Mouse (Mus musculus) limb, embryonic 12.5 days (tissue): Measurements from ENCODE around the gene Tnik. TPM values are rescaled to one million over a fixed set of nuclear protein-coding genes. Genes with fewer than 3 reads are reported as not detected.

Source experiments
- ATAC-seq: fragments of 200-750 bp; cut with Nextera tagmentation; 2 replicates; pipeline ENCODE4 v1.8.0; 2017; ENCODE audit warnings: low read depth, moderate TSS enrichment; ENCODE audit not compliant: insufficient number of reproducible peaks, insufficient read depth, low FRiP score, low TSS enrichment
- H3K27ac ChIP-seq: fragments of 300-500 bp; sonication (generic); 2 replicates; pipeline ENCODE4 v1.5.1; 2016; ENCODE audit warnings: mild to moderate bottlenecking, moderate library complexity
- H3K27me3 ChIP-seq: fragments of 300-500 bp; sonication (generic); 2 replicates; pipeline ENCODE4 v1.6.1; 2016; ENCODE audit warnings: mild to moderate bottlenecking, moderate library complexity
- H3K36me3 ChIP-seq: fragments of 300-500 bp; sonication (generic); 2 replicates; pipeline ENCODE4 v1.6.1; 2016; ENCODE audit warnings: mild to moderate bottlenecking, moderate library complexity
- H3K4me1 ChIP-seq: fragments of 300-500 bp; sonication (generic); replicated peaks from 2 replicates; pipeline ENCODE4 v1.6.1; 2016
- H3K4me2 ChIP-seq: fragments of 300-500 bp; sonication (generic); 2 replicates; pipeline ENCODE4 v1.6.1; 2016; ENCODE audit warnings: mild to moderate bottlenecking, moderate library complexity
- H3K4me3 ChIP-seq: fragments of 300-500 bp; sonication (generic); replicated peaks from 2 replicates; pipeline ENCODE4 v1.5.1; 2016; ENCODE audit warnings: mild to moderate bottlenecking
- H3K9ac ChIP-seq: fragments of 300-500 bp; sonication (generic); replicated peaks from 2 replicates; pipeline ENCODE4 v1.6.1; 2016; ENCODE audit warnings: mild to moderate bottlenecking, moderate library complexity
- H3K9me3 ChIP-seq: fragments of 300-500 bp; sonication (generic); 2 replicates; pipeline ENCODE4 v1.6.1; 2016; ENCODE audit warnings: mild to moderate bottlenecking, moderate library complexity
- WGBS: fragments of 180-500 bp; shearing (Covaris S2); methylation state at CpG from one replicate; pipeline ENCODE4 v1.1.7; 2016; 5-methylcytosine and 5-hydroxymethylcytosine counted together
- polyA plus RNA-seq: library from polyadenylated mRNA; unstranded; fragments of >200 nt; fragmentation: Nextera tagmentation; extraction: Ambion mirVana; gene quantifications from 2 replicates; pipeline ENCODE4 v1.2.1, GENCODE M21; 2016

The Tnik gene
- polyA plus RNA-seq, 1 experiment from 2014 or later, result 9.7 TPM

GRCm38 (mm10) chr3:28652574-28652973, 389.6 kb downstream of the Tnik start:
- H3K9me3 ChIP-seq, result no peaks in the 10 kb centered on the region
- no peak overlapping the region for H3K4me2 ChIP-seq
- H3K36me3 ChIP-seq, result no peaks in the 10 kb centered on the region
- H3K27me3 ChIP-seq, result no peaks in the 10 kb centered on the region
- no peak overlapping the region for H3K27ac ChIP-seq
- no peak for ATAC-seq
- 61% methylated on average over 3 of the region's 3 CpGs for WGBS
- no peak overlapping the region for H3K4me3 ChIP-seq
- no peaks in the 10 kb centered on the region for H3K4me1 ChIP-seq
- no peak overlapping the region for H3K9ac ChIP-seq

GRCm38 (mm10) chr3:28653043-28653442, 390.0 kb downstream of the Tnik start:
- WGBS, result 58% methylated on average over 3 of the region's 3 CpGs

GRCm38 (mm10) chr3:28654740-28655139, 391.7 kb downstream of the Tnik start:
- H3K27me3 ChIP-seq, result no peaks in the 10 kb centered on the region
- no peaks in the 10 kb centered on the region for H3K4me1 ChIP-seq
- no peaks in the 10 kb centered on the region for H3K9me3 ChIP-seq
- ATAC-seq, result no peak
- H3K36me3 ChIP-seq, result no peaks in the 10 kb centered on the region
- no peak overlapping the region for H3K27ac ChIP-seq
- no peak overlapping the region for H3K9ac ChIP-seq
- H3K4me2 ChIP-seq, result no peak overlapping the region
- no peak overlapping the region for H3K4me3 ChIP-seq

More at GRCm38 (mm10) chr3:28653043-28653442, 390.0 kb downstream of the Tnik start:
- Histone ChIP-seq H3K4me3 (no peak overlapping the region), H3K4me2 (no peak overlapping the region), H3K27ac (no peak overlapping the region), H3K36me3 (no peaks in the 10 kb centered on the region), H3K9me3 (no peaks in the 10 kb centered on the region), H3K27me3 (no peaks in the 10 kb centered on the region), H3K9ac (no peak overlapping the region), H3K4me1 (no peaks in the 10 kb centered on the region)
- no peak for ATAC-seq

- Histone ChIP-seq H3K4me3 (no peak overlapping the region), H3K36me3 (no peaks in the 10 kb centered on the region), H3K4me1 (no peaks in the 10 kb centered on the region), H3K27ac (no peak overlapping the region), H3K27me3 (no peaks in the 10 kb centered on the region), H3K9me3 (no peaks in the 10 kb centered on the region), H3K9ac (no peak overlapping the region), H3K4me2 (no peak overlapping the region)
- 39% methylated on average over 1 of the region's 1 CpGs for WGBS
- no peak for ATAC-seq
These were observed 395.3 kb downstream of the Tnik start for GRCm38 (mm10) chr3:28658349-28658748.

- no peaks in the 10 kb centered on the region for H3K36me3 ChIP-seq
- ATAC-seq, result no peak
- WGBS, result 83% methylated on average over 7 of the region's 7 CpGs
- no peak overlapping the region for H3K9ac ChIP-seq
- no peaks in the 10 kb centered on the region for H3K27me3 ChIP-seq
- no peak overlapping the region for H3K4me3 ChIP-seq
- H3K4me2 ChIP-seq, result no peak overlapping the region
- no peak overlapping the region for H3K27ac ChIP-seq
- no peaks in the 10 kb centered on the region for H3K4me1 ChIP-seq
- H3K9me3 ChIP-seq, result no peaks in the 10 kb centered on the region
These were observed 417.8 kb downstream of the Tnik start for GRCm38 (mm10) chr3:28680851-28681250.

- Histone ChIP-seq H3K27me3 (no peaks in the 10 kb centered on the region), H3K4me2 (no peak overlapping the region), H3K4me3 (no peak overlapping the region), H3K27ac (no peak overlapping the region), H3K9me3 (no peaks in the 10 kb centered on the region), H3K4me1 (no peaks in the 10 kb centered on the region), H3K36me3 (no peaks in the 10 kb centered on the region), H3K9ac (no peak overlapping the region)
- no peak for ATAC-seq
- 37% methylated on average over 6 of the region's 6 CpGs for WGBS
These were observed 418.9 kb downstream of the Tnik start for GRCm38 (mm10) chr3:28681866-28682265.

- Histone ChIP-seq H3K9ac (no peak overlapping the region), H3K36me3 (no peaks in the 10 kb centered on the region), H3K4me2 (no peak overlapping the region), H3K4me3 (no peak overlapping the region), H3K27ac (no peak overlapping the region), H3K9me3 (no peaks in the 10 kb centered on the region), H3K4me1 (no peaks in the 10 kb centered on the region), H3K27me3 (no peaks in the 10 kb centered on the region)
- no peak for ATAC-seq
- WGBS, result 73% methylated on average over 3 of the region's 3 CpGs
These were observed 419.4 kb downstream of the Tnik start for GRCm38 (mm10) chr3:28682411-28682810.

GRCm38 (mm10) chr3:28685510-28685909, 422.5 kb downstream of the Tnik start:
- no peak overlapping the region for H3K4me2 ChIP-seq
- no peak overlapping the region for H3K4me3 ChIP-seq
- H3K9me3 ChIP-seq, result no peaks in the 10 kb centered on the region
- H3K4me1 ChIP-seq, result no peaks in the 10 kb centered on the region
- no peaks in the 10 kb centered on the region for H3K36me3 ChIP-seq
- no peak overlapping the region for H3K27ac ChIP-seq
- no peak for ATAC-seq
- 79% methylated on average over 2 of the region's 2 CpGs for WGBS
- no peaks in the 10 kb centered on the region for H3K27me3 ChIP-seq
- no peak overlapping the region for H3K9ac ChIP-seq

- Histone ChIP-seq H3K4me1 (no peaks in the 10 kb centered on the region), H3K36me3 (no peaks in the 10 kb centered on the region), H3K4me3 (no peak overlapping the region), H3K9me3 (no peaks in the 10 kb centered on the region), H3K9ac (no peak overlapping the region), H3K4me2 (no peak overlapping the region), H3K27ac (no peak overlapping the region), H3K27me3 (no peaks in the 10 kb centered on the region)
- WGBS, result 93% methylated on average over 5 of the region's 5 CpGs
- no peak for ATAC-seq
These were observed 431.8 kb downstream of the Tnik start for GRCm38 (mm10) chr3:28694811-28695210.

GRCm38 (mm10) chr3:28695608-28696007, 432.6 kb downstream of the Tnik start:
- Histone ChIP-seq H3K4me1 (no peaks in the 10 kb centered on the region), H3K9ac (no peak overlapping the region), H3K4me3 (no peak overlapping the region), H3K27ac (no peak overlapping the region), H3K9me3 (no peaks in the 10 kb centered on the region), H3K36me3 (no peaks in the 10 kb centered on the region), H3K4me2 (no peak overlapping the region), H3K27me3 (no peaks in the 10 kb centered on the region)
- no peak for ATAC-seq
- WGBS, result 74% methylated on average over 13 of the region's 13 CpGs

GRCm38 (mm10) chr3:28696162-28696561, 433.1 kb downstream of the Tnik start:
- 68% methylated on average over 10 of the region's 10 CpGs for WGBS
- no peaks in the 10 kb centered on the region for H3K4me1 ChIP-seq
- no peaks in the 10 kb centered on the region for H3K27me3 ChIP-seq
- no peak overlapping the region for H3K9ac ChIP-seq
- H3K9me3 ChIP-seq, result no peaks in the 10 kb centered on the region
- no peak overlapping the region for H3K4me3 ChIP-seq
- no peak overlapping the region for H3K27ac ChIP-seq
- H3K36me3 ChIP-seq, result no peaks in the 10 kb centered on the region
- ATAC-seq, result no peak
- H3K4me2 ChIP-seq, result no peak overlapping the region

- no peak within 1 kb of the TSS for H3K27ac ChIP-seq
- ATAC-seq, result no peak
- H3K4me2 ChIP-seq, result no peak within 1 kb of the TSS
- no peak within 1 kb of the TSS for H3K4me3 ChIP-seq
- no peaks in the 10 kb centered on the region for H3K27me3 ChIP-seq
- H3K9me3 ChIP-seq, result no peaks in the 10 kb centered on the region
- no peak within 1 kb of the TSS for H3K9ac ChIP-seq
- no peaks in the 10 kb centered on the region for H3K36me3 ChIP-seq
- no peaks in the 10 kb centered on the region; the same call in 1 of the 2 replicates for H3K4me1 ChIP-seq
- WGBS, result 88% methylated on average over 2 of the region's 2 CpGs
These were observed 434.8 kb downstream of the Tnik start, which contains the start of gene Slc2a2 for GRCm38 (mm10) chr3:28697797-28698196. Slc2a2 (plus strand) TSS chr3:28697903.
